Mouse (Mus musculus): Measurements from ENCODE around the gene Cdkn2d.

GRCm38 (mm10) chr9:21264272-21264999, 26.8 kb downstream of the Cdkn2d start:
- no peak for TF ChIP-seq CTCF (IDR thresholded peaks at IDR 0.05; ENCODE audit: low read depth, low read length)
- TF ChIP-seq POLR2A (IDR thresholded peaks at IDR 0.05; ENCODE audit: insufficient read depth, low read length) = no peak

All from ES-Bruce4 (cell line).